Mouse (Mus musculus) testis, adult 2 months (tissue): Measurements from ENCODE around the gene Catsperz.
A peak's percentile ranks its signal among the peaks of the same experiment; 100 is the strongest.

Experiments
- CTCF ChIP-seq: fragments of 200-500 bp; IDR thresholded peaks from 2 replicates; pipeline ENCODE4 v1.5.1; 2012; ENCODE audit warnings: low read depth, mild to moderate bottlenecking, inconsistent platforms, low read length, moderate library complexity; ENCODE audit not compliant: control insufficient read depth, insufficient read depth, insufficient replicate concordance
- POLR2A ChIP-seq: fragments of 200-500 bp; IDR thresholded peaks from 2 replicates; pipeline ENCODE4 v1.6.1; 2012; ENCODE audit warnings: low read depth, mild to moderate bottlenecking, inconsistent platforms, low read length, moderate library complexity; ENCODE audit not compliant: control insufficient read depth

DNA sequence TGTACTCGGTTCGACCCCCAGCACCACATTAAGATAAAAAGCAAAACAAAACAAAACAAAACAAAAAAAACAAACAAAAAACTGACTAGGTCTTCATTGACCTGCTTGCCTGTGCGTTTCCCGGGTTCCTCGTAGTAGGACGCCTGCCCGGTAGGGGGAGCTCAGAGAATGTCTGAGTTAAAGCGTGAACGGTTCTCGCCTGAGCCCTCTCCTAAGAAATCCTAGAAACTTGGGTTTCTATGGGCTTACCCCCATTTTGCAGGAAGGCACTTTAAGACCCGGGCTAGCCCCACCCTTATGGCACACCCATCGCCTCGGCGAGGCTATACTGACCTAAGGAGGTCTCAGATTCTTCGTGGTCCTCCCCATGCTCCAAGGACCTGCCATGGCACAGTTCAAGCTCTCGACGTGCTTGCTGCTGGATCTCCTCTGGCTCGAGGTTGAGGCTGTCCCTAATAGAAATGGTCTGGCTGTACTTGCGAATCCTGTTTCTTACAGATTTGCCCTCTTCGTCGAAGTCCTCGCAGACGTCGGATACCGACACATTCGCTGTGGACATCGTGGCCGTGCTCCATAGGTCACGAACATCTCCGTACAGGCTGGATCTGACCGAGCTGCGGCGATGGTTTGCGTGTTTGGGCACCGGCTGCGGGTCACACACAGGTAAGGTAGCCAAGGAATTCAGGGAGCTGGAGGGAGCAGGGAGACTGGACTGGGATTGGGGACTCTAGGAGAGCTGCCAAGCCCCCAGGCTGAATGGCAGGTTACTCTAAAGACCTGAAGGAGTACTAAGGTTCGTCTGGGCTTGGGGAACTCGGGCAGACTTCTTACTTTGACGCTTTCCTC, 496 bp downstream of the Catsperz start:
- peak; percentile 48; the same call in 1 of the 2 replicates for TF ChIP-seq CTCF
- TF ChIP-seq POLR2A: no peak
